Mouse (Mus musculus) liver, embryonic 14 days (tissue): ENCODE results near the gene Sntn. TPM values are rescaled to one million over a fixed set of nuclear protein-coding genes. Genes with fewer than 3 reads are reported as not detected.

ENCODE experiments used
- polyA plus RNA-seq: library from polyadenylated mRNA; depleted of rRNA; stranded (reverse); fragments of >200 nt; gene quantifications from 2 replicates; pipeline ENCODE4 v1.2.3, GENCODE M21; 2012; rRNA removed

Sntn gene
- not detected in 2 replicates for polyA plus RNA-seq

GRCm38 (mm10) chr14:13670576-13670975 is at the start of gene Sntn:
TSS of gene Sntn (plus strand) at chr14:13670876.

Other genes starting within 250 kb of the Sntn start
- gene Gm281, start 243.6 kb downstream of the Sntn start, polyA plus RNA-seq: not detected in 2 replicates